Mouse (Mus musculus): ENCODE data around the gene Meaf6.

The Meaf6 gene

GRCm38 (mm10) chr4:125138321-125138720 lies 53.4 kb downstream of the Meaf6 start:
- in situ Hi-C loops (cut with MboI, MseI): no loop called here

GRCm38 (mm10) chr4:125144211-125144610 lies 59.3 kb downstream of the Meaf6 start:
- in situ Hi-C loops (cut with MboI, MseI): no loop called here

GRCm38 (mm10) chr4:125144627-125145026 lies 59.7 kb downstream of the Meaf6 start:
- in situ Hi-C loops (cut with MboI, MseI): no loop called here

- in situ Hi-C loops (cut with MboI, MseI): no loop called here
Measured at GRCm38 (mm10) chr4:125145213-125145612, 60.3 kb downstream of the Meaf6 start.

GRCm38 (mm10) chr4:125147970-125148369 lies 63.0 kb downstream of the Meaf6 start:
- in situ Hi-C loops (cut with MboI, MseI): no loop called here

- in situ Hi-C loops (cut with MboI, MseI): no loop called here
Measured at GRCm38 (mm10) chr4:125149460-125149859, 64.5 kb downstream of the Meaf6 start.

GRCm38 (mm10) chr4:125152469-125152868 lies 67.5 kb downstream of the Meaf6 start:
- in situ Hi-C loops (cut with MboI, MseI): no loop called here

GRCm38 (mm10) chr4:125153659-125154241 lies 68.8 kb downstream of the Meaf6 start:
- in situ Hi-C loops (cut with MboI, MseI): no loop called here

GRCm38 (mm10) chr4:125155646-125156045 lies 70.7 kb downstream of the Meaf6 start:
- in situ Hi-C loops (cut with MboI, MseI): no loop called here

- in situ Hi-C loops (cut with MboI, MseI): no loop called here
Measured at GRCm38 (mm10) chr4:125157322-125157721, 72.4 kb downstream of the Meaf6 start.

GRCm38 (mm10) chr4:125158081-125158480 lies 73.1 kb downstream of the Meaf6 start:
- in situ Hi-C loops (cut with MboI, MseI): no loop called here

GRCm38 (mm10) chr4:125158581-125159317 lies 73.8 kb downstream of the Meaf6 start:
- in situ Hi-C loops (cut with MboI, MseI): no loop called here

- in situ Hi-C loops (cut with MboI, MseI): no loop called here
Measured at GRCm38 (mm10) chr4:125160320-125160950, 75.5 kb downstream of the Meaf6 start.

GRCm38 (mm10) chr4:125160951-125161331 lies 76.0 kb downstream of the Meaf6 start:
- in situ Hi-C loops (cut with MboI, MseI): no loop called here

GRCm38 (mm10) chr4:125161392-125161791 lies 76.5 kb downstream of the Meaf6 start:
- in situ Hi-C loops (cut with MboI, MseI): no loop called here

GRCm38 (mm10) chr4:125162701-125163100 lies 77.8 kb downstream of the Meaf6 start:
- in situ Hi-C loops (cut with MboI, MseI): no loop called here

Data from regulatory T cell (primary cell).